Mouse (Mus musculus): Measurements from ENCODE around the gene Pde8b. TPM values are rescaled to one million over a fixed set of nuclear protein-coding genes. Genes with fewer than 3 reads are reported as not detected.
"Not testable (repeated sequence)": the region's sequence is repeated elsewhere in the genome, so short reads cannot be mapped to it uniquely, and the experiment has no call there.

Gene Pde8b
- polyA plus RNA-seq, 1 experiment from 2014 or later = 0.52 TPM

DNA sequence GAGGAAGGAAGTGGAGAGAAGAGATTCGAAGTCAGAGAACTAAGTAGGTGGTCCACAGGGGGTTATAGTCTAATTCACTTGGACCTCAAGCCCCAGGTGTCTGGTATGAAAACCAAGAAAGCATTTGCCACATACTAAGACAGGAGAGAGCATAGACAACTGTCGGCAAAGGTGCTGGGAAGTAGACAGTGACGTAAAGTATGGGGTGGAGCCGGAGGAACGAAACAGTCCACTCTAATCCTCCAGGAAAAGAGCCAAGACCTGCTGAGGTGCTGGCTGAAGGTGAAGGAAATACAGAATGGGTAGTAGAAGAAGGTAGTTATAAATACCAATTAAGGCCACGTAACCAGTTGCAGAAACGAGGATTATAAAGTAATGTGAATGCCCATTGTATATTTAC is 42.8 kb downstream of the Pde8b start:
- H3K9ac ChIP-seq; ATAC-seq; H3K9me3 ChIP-seq (replicated peaks); H3K4me2 ChIP-seq; H3K4me1 ChIP-seq; H3K36me3 ChIP-seq; H3K27ac ChIP-seq; H3K4me3 ChIP-seq; H3K27me3 ChIP-seq (replicated peaks): not testable (repeated sequence)
- 71% methylated on average over 7 of the region's 7 CpGs for WGBS (ENCODE audit: insufficient replicate concordance)

DNA sequence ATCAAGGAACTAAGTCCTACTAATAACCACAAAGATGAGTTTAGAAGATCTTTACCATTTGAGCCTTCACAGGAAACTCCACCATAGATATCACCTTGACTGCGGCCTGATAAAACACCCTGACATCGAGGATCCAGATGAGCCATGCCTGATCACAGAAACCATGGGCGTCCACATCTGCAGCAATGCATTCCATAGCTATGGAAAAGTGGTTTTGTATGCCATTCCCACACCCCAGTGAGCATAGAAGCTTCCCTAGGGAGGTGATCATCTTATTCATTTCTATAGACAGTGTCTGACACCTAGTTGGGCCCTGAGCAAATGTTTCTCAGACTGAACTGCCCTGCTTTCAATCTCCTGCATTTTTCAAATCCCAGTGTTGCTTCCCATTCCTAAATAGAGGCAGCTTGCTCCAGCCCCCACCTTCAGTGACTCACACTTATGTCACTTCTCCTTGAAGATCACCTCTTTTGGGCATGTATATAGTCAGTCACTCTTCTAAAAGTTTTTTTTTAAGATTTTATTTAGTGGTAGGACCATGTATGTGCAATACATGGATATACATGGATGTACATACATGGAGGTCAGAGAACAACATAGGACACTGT is 47.9 kb downstream of the Pde8b start:
- ATAC-seq = no peak
- H3K9me3 ChIP-seq (replicated peaks) = no peaks in the 10 kb centered on the region
- H3K4me3 ChIP-seq = no peak overlapping the region
- H3K4me2 ChIP-seq = no peak overlapping the region
- no peak overlapping the region for H3K9ac ChIP-seq
- H3K27ac ChIP-seq = no peak overlapping the region
- no peaks in the 10 kb centered on the region for H3K36me3 ChIP-seq
- WGBS (ENCODE audit: insufficient replicate concordance) = 61% methylated on average over 3 of the region's 3 CpGs
- H3K4me1 ChIP-seq = no peaks in the 10 kb centered on the region
- H3K27me3 ChIP-seq (replicated peaks) = no peaks in the 10 kb centered on the region

DNA sequence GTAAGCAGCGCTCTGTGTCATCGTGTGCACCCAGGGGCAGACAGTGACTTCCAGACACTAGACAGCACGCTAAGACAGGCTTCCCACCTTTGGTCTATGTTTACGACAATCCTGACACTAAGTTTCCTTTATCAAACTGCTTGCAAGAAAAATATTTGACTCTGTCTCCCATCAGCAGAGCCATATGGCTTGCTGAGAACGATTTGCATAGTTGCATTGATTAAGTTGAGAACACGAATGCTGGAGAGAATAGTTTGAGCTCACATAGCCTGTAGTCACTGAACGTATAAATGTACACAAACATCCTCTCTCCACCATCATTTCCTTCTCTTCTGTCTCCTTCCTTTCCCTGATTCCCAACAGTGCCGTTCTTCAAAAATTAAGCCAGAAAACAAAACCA is 49.3 kb downstream of the Pde8b start:
- WGBS (ENCODE audit: insufficient replicate concordance) = 62% methylated on average over 8 of the region's 8 CpGs
- H3K4me2 ChIP-seq = no peak overlapping the region
- no peak overlapping the region for H3K9ac ChIP-seq
- no peak overlapping the region for H3K27ac ChIP-seq
- H3K9me3 ChIP-seq (replicated peaks) = no peaks in the 10 kb centered on the region
- H3K27me3 ChIP-seq (replicated peaks) = no peaks in the 10 kb centered on the region
- no peaks in the 10 kb centered on the region for H3K36me3 ChIP-seq
- no peaks in the 10 kb centered on the region for H3K4me1 ChIP-seq
- ATAC-seq = no peak
- H3K4me3 ChIP-seq = no peak overlapping the region

DNA sequence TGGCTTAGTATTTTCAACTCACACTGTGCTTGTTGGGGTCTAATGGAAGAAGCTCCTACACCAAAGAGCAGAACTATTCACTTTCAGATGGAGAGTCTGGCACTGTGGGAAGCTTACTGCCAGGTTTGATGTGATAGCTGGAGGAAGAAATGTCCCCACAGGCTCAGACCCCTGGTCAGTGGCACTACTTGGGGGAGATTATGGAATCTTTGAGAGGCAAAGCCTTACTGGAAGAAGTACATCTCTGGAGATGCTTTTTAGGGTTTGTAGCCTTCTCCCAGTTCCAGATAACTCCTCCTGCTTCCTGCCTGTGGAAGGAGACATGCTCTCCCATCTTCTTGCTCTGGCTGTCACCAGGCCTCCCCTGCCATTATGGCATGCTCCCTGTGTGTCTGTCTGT is 50.1 kb downstream of the Pde8b start:
- no peak for ATAC-seq
- Histone ChIP-seq H3K4me2 (no peak overlapping the region), H3K4me3 (no peak overlapping the region), H3K27ac (no peak overlapping the region), H3K9ac (no peak overlapping the region), H3K9me3 (replicated peaks) (no peaks in the 10 kb centered on the region), H3K27me3 (replicated peaks) (no peaks in the 10 kb centered on the region), H3K36me3 (no peaks in the 10 kb centered on the region), H3K4me1 (no peaks in the 10 kb centered on the region)

DNA sequence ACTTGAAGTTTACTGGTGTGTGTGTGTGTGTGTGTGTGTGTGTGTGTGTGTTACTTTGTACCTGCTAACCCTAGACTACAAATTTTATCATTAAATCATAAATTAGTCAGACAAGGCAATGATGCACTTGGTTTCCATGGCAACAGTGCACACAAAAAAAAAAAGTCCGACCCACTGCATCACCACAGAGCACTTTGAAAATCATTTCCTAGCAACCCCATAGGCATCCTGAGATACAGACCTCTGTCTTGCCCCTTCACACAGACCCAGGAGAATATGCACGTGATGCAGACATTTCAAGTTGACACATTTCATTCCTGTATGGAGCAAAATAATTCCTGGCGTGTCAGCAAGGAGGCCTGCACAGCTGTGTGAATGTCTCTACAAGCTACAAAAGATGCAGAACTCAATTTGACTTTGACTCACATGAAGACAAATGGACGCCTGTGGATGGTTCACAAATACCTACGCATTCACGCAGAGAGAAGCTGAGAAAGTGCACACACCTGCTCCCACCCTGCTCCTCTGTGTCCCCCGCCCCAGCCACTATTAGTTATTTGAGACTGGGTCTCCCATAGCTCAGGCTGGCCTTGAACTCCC is 53.9 kb downstream of the Pde8b start:
- Histone ChIP-seq H3K4me1 (no peaks in the 10 kb centered on the region), H3K27ac (no peak overlapping the region), H3K4me3 (no peak overlapping the region), H3K4me2 (no peak overlapping the region), H3K36me3 (no peaks in the 10 kb centered on the region), H3K9ac (no peak overlapping the region), H3K9me3 (replicated peaks) (no peaks in the 10 kb centered on the region), H3K27me3 (replicated peaks) (no peaks in the 10 kb centered on the region)
- ATAC-seq = no peak
- 65% methylated on average over 7 of the region's 7 CpGs for WGBS (ENCODE audit: insufficient replicate concordance)

DNA sequence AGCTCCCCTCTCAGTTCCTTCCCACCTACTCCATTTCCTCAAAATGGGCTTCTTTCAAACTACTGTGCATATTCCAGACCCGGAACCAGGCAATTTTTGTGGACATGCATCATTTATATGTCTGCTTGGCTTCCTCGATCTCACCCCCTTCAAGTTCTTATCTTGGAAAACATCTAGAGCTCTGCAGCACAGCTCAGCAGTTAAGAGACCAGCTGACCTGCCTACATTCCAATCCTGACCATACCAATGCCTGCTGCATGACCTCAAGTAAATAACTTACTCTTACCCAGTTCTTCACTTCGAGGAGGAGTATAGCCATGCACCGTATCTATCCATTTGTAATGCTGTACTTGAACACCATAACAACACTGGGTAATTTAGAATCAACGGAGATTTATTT is 58.2 kb downstream of the Pde8b start:
- Histone ChIP-seq H3K27me3 (replicated peaks) (no peaks in the 10 kb centered on the region), H3K4me1 (no peaks in the 10 kb centered on the region), H3K9me3 (replicated peaks) (no peaks in the 10 kb centered on the region), H3K27ac (no peak overlapping the region), H3K4me3 (no peak overlapping the region), H3K4me2 (no peak overlapping the region), H3K9ac (no peak overlapping the region), H3K36me3 (no peaks in the 10 kb centered on the region)
- WGBS (ENCODE audit: insufficient replicate concordance) = 70% methylated on average over 5 of the region's 5 CpGs
- no peak for ATAC-seq

DNA sequence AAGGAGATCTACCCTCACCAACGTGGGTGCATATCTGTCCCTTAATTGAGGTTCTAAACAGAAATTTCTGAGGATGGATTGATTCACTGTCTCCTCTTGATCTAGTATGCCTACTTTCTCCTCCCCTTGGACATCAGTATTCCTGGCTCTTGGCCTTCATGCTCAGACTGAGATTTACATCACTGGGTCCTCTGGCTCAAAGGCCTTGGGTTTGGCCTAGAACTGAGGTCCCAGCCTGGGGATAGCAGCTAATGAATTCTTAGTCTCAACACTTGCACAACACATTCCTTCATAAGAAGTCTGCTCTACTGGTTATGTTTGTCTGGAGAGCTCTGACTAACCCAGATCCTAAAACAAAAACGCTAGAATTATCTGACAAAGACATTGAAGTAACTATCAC is 61.0 kb downstream of the Pde8b start:
- H3K36me3 ChIP-seq = no peaks in the 10 kb centered on the region

DNA sequence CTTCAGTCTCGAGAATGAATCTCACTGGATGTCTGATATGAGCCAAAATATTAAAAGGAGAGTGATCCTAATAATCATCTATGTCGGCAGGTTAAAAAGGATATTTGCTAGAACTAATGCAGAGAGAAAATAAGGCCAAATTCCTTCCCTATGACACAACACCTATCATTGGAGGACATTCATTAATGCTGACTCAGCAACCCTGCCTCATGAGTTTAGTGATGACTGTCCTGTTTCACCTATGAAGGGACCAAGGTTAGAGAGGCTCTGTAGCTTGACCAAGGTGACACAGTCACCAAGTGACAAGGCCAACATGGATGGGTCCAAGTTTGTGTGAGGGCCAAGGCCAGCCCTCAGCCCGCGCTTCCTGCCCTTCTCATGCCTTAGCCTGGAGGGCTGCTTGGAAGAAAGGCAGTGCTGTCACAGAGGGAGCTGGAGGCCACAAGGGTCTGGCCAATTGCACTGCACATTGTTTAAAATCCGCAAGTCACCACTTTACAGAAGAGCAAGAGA is 62.9 kb downstream of the Pde8b start:
- Histone ChIP-seq H3K9ac (no peak overlapping the region), H3K27ac (no peak overlapping the region), H3K4me1 (no peaks in the 10 kb centered on the region), H3K9me3 (replicated peaks) (no peaks in the 10 kb centered on the region), H3K4me2 (no peak overlapping the region), H3K36me3 (no peaks in the 10 kb centered on the region), H3K27me3 (replicated peaks) (no peaks in the 10 kb centered on the region), H3K4me3 (no peak overlapping the region)
- no peak for ATAC-seq
- 83% methylated on average over 5 of the region's 5 CpGs for WGBS (ENCODE audit: insufficient replicate concordance)

More for the DNA sequence above, 61.0 kb downstream of the Pde8b start:
- no peak overlapping the region for H3K4me3 ChIP-seq
- 67% methylated on average over 2 of the region's 2 CpGs for WGBS (ENCODE audit: insufficient replicate concordance)
- no peak overlapping the region for H3K27ac ChIP-seq
- no peaks in the 10 kb centered on the region for H3K9me3 ChIP-seq (replicated peaks)
- H3K9ac ChIP-seq = no peak overlapping the region
- no peaks in the 10 kb centered on the region for H3K27me3 ChIP-seq (replicated peaks)
- ATAC-seq = no peak
- no peaks in the 10 kb centered on the region for H3K4me1 ChIP-seq
- H3K4me2 ChIP-seq = no peak overlapping the region

DNA sequence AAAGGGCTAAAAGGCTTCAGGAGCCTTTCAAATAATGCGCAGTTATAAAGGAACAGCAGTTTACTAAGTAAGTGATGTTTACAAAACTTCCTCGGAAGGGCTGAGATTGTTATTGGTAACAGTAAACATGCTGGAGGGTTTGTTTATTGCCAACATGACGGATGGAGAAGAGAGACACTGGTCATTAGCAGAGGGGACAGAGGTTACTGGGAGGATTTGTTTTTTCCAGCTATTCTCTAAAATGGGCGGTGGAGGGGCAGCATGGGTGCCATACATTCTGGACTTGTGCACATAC is 63.4 kb downstream of the Pde8b start:
- Histone ChIP-seq H3K9ac (no peak overlapping the region), H3K36me3 (no peaks in the 10 kb centered on the region), H3K4me2 (no peak overlapping the region), H3K27ac (no peak overlapping the region), H3K27me3 (replicated peaks) (no peaks in the 10 kb centered on the region), H3K4me1 (no peaks in the 10 kb centered on the region), H3K9me3 (replicated peaks) (no peaks in the 10 kb centered on the region), H3K4me3 (no peak overlapping the region)
- no peak for ATAC-seq
- WGBS (ENCODE audit: insufficient replicate concordance) = 72% methylated on average over 4 of the region's 4 CpGs

DNA sequence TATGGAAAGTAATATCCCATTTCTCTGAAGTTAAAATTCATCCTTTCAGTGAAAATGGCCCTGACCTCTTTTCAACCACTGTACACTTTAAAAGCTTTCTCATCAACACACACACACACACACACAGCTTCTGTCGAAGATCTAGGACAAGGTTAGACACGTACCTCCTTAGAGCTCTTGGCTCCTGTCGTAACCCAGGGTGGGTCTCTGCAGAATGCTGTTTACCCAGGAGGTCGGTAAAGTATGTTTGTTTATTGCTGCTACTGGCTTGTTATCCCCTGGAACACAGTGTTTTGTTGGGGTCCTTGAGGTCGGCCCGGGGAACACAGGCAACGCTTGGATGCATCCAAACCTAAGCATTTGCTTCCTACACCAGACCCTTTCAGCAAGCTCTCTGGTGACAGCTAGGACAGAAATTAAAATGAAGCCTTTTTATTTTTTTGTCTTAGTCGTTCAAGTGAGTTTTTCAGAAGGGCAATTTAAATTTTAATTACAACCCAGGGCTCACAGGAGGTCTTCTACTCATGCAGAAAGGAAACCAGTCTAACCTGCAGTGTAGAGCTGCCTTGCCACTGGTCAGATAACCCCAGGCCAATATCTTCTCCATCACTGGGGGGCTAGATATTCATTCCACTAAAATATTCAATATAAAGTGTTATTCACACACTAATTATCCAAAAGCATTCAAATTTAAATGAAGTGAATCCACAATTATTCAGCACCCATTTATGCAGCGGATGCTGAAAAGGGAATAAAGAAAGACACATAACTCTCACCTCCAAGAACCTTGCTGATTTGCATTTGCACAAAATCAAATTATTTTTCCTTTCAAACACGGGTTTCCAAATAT is 64.0 kb downstream of the Pde8b start:
- Histone ChIP-seq H3K27ac (no peak overlapping the region), H3K36me3 (no peaks in the 10 kb centered on the region), H3K4me1 (no peaks in the 10 kb centered on the region), H3K4me2 (no peak overlapping the region), H3K9ac (no peak overlapping the region), H3K27me3 (replicated peaks) (no peaks in the 10 kb centered on the region), H3K4me3 (no peak overlapping the region), H3K9me3 (replicated peaks) (no peaks in the 10 kb centered on the region)
- no peak for ATAC-seq
- 53% methylated on average over 10 of the region's 10 CpGs for WGBS (ENCODE audit: insufficient replicate concordance)

DNA sequence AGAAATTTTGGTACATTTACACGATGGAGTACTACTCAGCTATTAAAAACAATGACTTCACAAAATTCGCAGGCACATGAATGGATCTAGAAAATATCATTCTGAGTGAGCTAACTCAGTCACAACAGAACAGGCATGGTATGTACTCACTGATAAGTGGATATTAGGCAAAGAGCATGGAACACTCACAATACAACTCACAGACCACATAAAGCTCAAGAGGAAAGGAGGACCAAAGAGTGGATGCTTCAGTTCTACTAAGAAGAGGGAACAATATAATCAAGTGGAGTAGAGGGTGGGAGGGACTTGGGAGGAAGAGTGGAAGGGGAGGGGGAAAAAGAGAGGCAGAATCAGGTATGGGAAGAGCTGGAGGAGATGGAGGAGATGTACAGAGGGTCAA is 66.5 kb downstream of the Pde8b start:
- Histone ChIP-seq H3K36me3 (no peaks in the 10 kb centered on the region), H3K4me1 (no peaks in the 10 kb centered on the region), H3K9me3 (replicated peaks) (no peaks in the 10 kb centered on the region), H3K4me2 (no peak overlapping the region), H3K27ac (no peak overlapping the region), H3K9ac (no peak overlapping the region), H3K27me3 (replicated peaks) (no peaks in the 10 kb centered on the region), H3K4me3 (no peak overlapping the region)
- no peak for ATAC-seq
- 61% methylated on average over 2 of the region's 2 CpGs for WGBS (ENCODE audit: insufficient replicate concordance)

DNA sequence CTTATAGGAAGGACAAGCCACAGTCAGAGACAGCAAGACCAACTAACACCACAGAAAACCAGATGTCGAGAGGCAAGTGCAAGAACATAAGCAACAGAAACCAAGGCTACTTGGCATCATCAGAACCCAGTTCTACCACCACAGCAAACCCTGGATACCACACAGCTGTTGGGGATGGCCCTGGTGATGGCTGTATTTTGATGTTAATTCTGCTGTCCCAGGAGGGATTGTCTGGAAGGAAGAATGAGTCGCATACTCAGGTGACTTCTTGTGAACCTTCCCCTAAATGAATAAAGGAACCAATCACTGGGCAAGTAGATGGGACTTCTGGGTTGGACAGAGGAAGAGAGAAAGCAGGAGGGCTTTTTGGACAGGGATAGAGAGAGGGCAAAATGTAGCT is 69.9 kb downstream of the Pde8b start:
- no peaks in the 10 kb centered on the region for H3K4me1 ChIP-seq
- whole genome bisulfite sequencing (ENCODE audit: insufficient replicate concordance) = 71% methylated on average over 2 of the region's 2 CpGs
- no peak overlapping the region for H3K27ac ChIP-seq
- no peaks in the 10 kb centered on the region for H3K36me3 ChIP-seq
- no peak overlapping the region for H3K4me3 ChIP-seq
- no peak for ATAC-seq
- H3K4me2 ChIP-seq = no peak overlapping the region
- H3K9ac ChIP-seq = no peak overlapping the region
- no peaks in the 10 kb centered on the region for H3K27me3 ChIP-seq (replicated peaks)
- no peaks in the 10 kb centered on the region for H3K9me3 ChIP-seq (replicated peaks)

All from liver, embryonic 12.5 days (tissue).